Mouse (Mus musculus) CH12.LX (cell line): Measurements from ENCODE around the gene Camkk1. TPM values are rescaled to one million over a fixed set of nuclear protein-coding genes. Genes with fewer than 3 reads are reported as not detected.

Source experiments
- DNase-seq: peaks from one replicate; pipeline ENCODE4 v3.0.0-alpha.2; 2013; ENCODE audit errors: extremely low read depth
- H3K27ac ChIP-seq: 2 replicates; pipeline ENCODE4 v1.5.1; 2012; ENCODE audit warnings: low read depth, mild to moderate bottlenecking, control low read depth, moderate library complexity; ENCODE audit not compliant: insufficient read depth
- H3K27me3 ChIP-seq: replicated peaks from 2 replicates; pipeline ENCODE3; 2012; ENCODE audit warnings: inconsistent platforms
- H3K36me3 ChIP-seq, 2 experiments: replicated peaks in 1 of 2; 2 replicates each; pipeline versions ENCODE3 to v1.6.1; 2012; ENCODE audit warnings: inconsistent platforms in 1 of 2, low read length in 1 of 2, mild to moderate bottlenecking in 1 of 2, mixed read lengths in 1 of 2, moderate library complexity in 1 of 2; ENCODE audit not compliant: control insufficient read depth in 1 of 2, insufficient read depth in 1 of 2
- H3K4me1 ChIP-seq, 2 experiments: 2 replicates each; pipeline ENCODE4 v1.6.1; 2012; ENCODE audit warnings: inconsistent platforms in 1 of 2, moderate library complexity in 1 of 2; ENCODE audit not compliant: insufficient read depth in 2 of 2, control insufficient read depth in 1 of 2
- H3K4me2 ChIP-seq: 2 replicates; pipeline ENCODE4 v1.6.1; 2012; ENCODE audit warnings: low read depth, mild to moderate bottlenecking, control low read depth; ENCODE audit not compliant: poor library complexity, insufficient read depth, severe bottlenecking
- H3K4me3 ChIP-seq, 3 experiments: fragments of 150-350 bp in 1 of 3; sonication (generic) in 1 of 3; replicated peaks in 1 of 3; 2 replicates each; pipeline versions ENCODE3 to v1.5.1; 2011 to 2012; ENCODE audit warnings: low read depth in 2 of 3, low read length in 2 of 3, mild to moderate bottlenecking in 2 of 3, moderate library complexity in 2 of 3, control low read depth in 1 of 3, improper control_type of control experiment in 1 of 3, inconsistent platforms in 1 of 3, mixed read lengths in 1 of 3; ENCODE audit not compliant: poor library complexity in 1 of 3
- H3K79me2 ChIP-seq: replicated peaks from 2 replicates; pipeline ENCODE4 v1.6.1; 2012; ENCODE audit warnings: mild to moderate bottlenecking, moderate library complexity; ENCODE audit not compliant: control insufficient read depth, poor library complexity, insufficient read depth, severe bottlenecking; ENCODE audit errors: extremely low read depth
- H3K9ac ChIP-seq: 2 replicates; pipeline ENCODE4 v1.6.1; 2012; ENCODE audit warnings: low read depth, mild to moderate bottlenecking, control low read depth, moderate library complexity; ENCODE audit not compliant: insufficient read depth
- H3K9me3 ChIP-seq: replicated peaks from 2 replicates; pipeline ENCODE3; 2012; ENCODE audit warnings: low read length, inconsistent platforms, mixed read lengths
- BHLHE40 ChIP-seq: IDR thresholded peaks from 2 replicates; pipeline ENCODE4 v1.6.1; 2011; ENCODE audit warnings: mild to moderate bottlenecking, low read depth, low read length, improper control_type of control experiment
- CHD1 ChIP-seq: IDR thresholded peaks from 2 replicates; pipeline ENCODE4 v1.6.1; 2012; ENCODE audit warnings: low read depth, low read length, improper control_type of control experiment, inconsistent platforms
- CTCF ChIP-seq, 2 experiments: IDR thresholded peaks in 1 of 2; conservative IDR thresholded peaks in 1 of 2; 2 replicates each; pipeline ENCODE4 v1.5.1; 2011 to 2012; ENCODE audit warnings: low read depth in 2 of 2, low read length in 2 of 2, improper control_type of control experiment in 1 of 2, inconsistent platforms in 1 of 2, mild to moderate bottlenecking in 1 of 2, moderate library complexity in 1 of 2
- E2F4 ChIP-seq: IDR thresholded peaks from 2 replicates; pipeline ENCODE4 v1.6.1; 2011; ENCODE audit warnings: low read depth, low read length, improper control_type of control experiment; ENCODE audit not compliant: insufficient replicate concordance
- ELF1 ChIP-seq: IDR thresholded peaks from 2 replicates; pipeline ENCODE4 v1.6.1; 2014; ENCODE audit warnings: low read depth, mild to moderate bottlenecking, inconsistent platforms, low read length, improper control_type of control experiment
- GABPA ChIP-seq: IDR thresholded peaks from 2 replicates; pipeline ENCODE4 v1.6.1; 2012; ENCODE audit warnings: low read depth, low read length, improper control_type of control experiment, inconsistent platforms; ENCODE audit not compliant: insufficient replicate concordance
- KAT2A ChIP-seq: IDR thresholded peaks from 2 replicates; pipeline ENCODE4 v1.6.1; 2012; ENCODE audit warnings: low read length, improper control_type of control experiment, inconsistent platforms; ENCODE audit not compliant: insufficient replicate concordance
- MAX ChIP-seq: IDR thresholded peaks from 2 replicates; pipeline ENCODE4 v1.6.1; 2011; ENCODE audit warnings: low read length, improper control_type of control experiment
- MAZ ChIP-seq: IDR thresholded peaks from 2 replicates; pipeline ENCODE4 v1.6.1; 2012; ENCODE audit warnings: low read depth, mild to moderate bottlenecking, inconsistent platforms, low read length, improper control_type of control experiment, moderate library complexity
- MXI1 ChIP-seq: IDR thresholded peaks from 2 replicates; pipeline ENCODE4 v1.6.1; 2011; ENCODE audit warnings: mild to moderate bottlenecking, low read depth, low read length, improper control_type of control experiment
- MYC ChIP-seq: IDR thresholded peaks from 2 replicates; pipeline ENCODE4 v1.6.1; 2011; ENCODE audit warnings: low read depth, mild to moderate bottlenecking, improper control_type of control experiment, low read length
- NELFE ChIP-seq: IDR thresholded peaks from 2 replicates; pipeline ENCODE4 v1.6.1; 2011; ENCODE audit warnings: low read depth, low read length, improper control_type of control experiment
- POLR2A ChIP-seq: IDR thresholded peaks from 2 replicates; pipeline ENCODE4 v1.6.1; 2011; ENCODE audit warnings: low read depth, mild to moderate bottlenecking, improper control_type of control experiment, low read length
- SIN3A ChIP-seq: IDR thresholded peaks from 2 replicates; pipeline ENCODE4 v1.6.1; 2012; ENCODE audit warnings: low read length, improper control_type of control experiment, inconsistent platforms
- SMC3 ChIP-seq: IDR thresholded peaks from 2 replicates; pipeline ENCODE4 v1.6.1; 2011; ENCODE audit warnings: low read depth, low read length, improper control_type of control experiment
- TCF12 ChIP-seq: IDR thresholded peaks from 2 replicates; pipeline ENCODE4 v1.6.1; 2014; ENCODE audit warnings: low read depth, mild to moderate bottlenecking, inconsistent platforms, low read length, improper control_type of control experiment
- UBTF ChIP-seq: IDR thresholded peaks from 2 replicates; pipeline ENCODE4 v1.6.1; 2012; ENCODE audit warnings: low read depth, mild to moderate bottlenecking, inconsistent platforms, low read length, improper control_type of control experiment, moderate library complexity
- ZKSCAN1 ChIP-seq: IDR thresholded peaks from 2 replicates; pipeline ENCODE4 v1.6.1; 2012; ENCODE audit warnings: low read depth, inconsistent platforms, low read length, improper control_type of control experiment, borderline replicate concordance
- ZMIZ1 ChIP-seq: IDR thresholded peaks from 2 replicates; pipeline ENCODE4 v1.6.1; 2012; ENCODE audit warnings: low read depth, mild to moderate bottlenecking, inconsistent platforms, low read length, improper control_type of control experiment
- ZNF384 ChIP-seq: IDR thresholded peaks from 2 replicates; pipeline ENCODE4 v1.6.1; 2012; ENCODE audit warnings: low read depth, low read length, improper control_type of control experiment, inconsistent platforms
- dilution Hi-C: fragments of 300-500 bp; cut with MboI; formaldehyde crosslinking; loops from 2 replicates; pipeline ENCODE4 v1.14.3; 2020; ENCODE audit warnings: low sequenced_read_pairs; ENCODE audit not compliant: extremely low pct_unique_long_range_greater_than_20kb, extremely low pct_ligation_motif_present
- in situ Hi-C: fragments of 300-500 bp; cut with MboI; formaldehyde crosslinking; loops from 3 replicates; pipeline ENCODE4 v1.14.3; 2019; ENCODE audit warnings: low sequenced_read_pairs, low pct_ligation_motif_present, low pct_unique_long_range_greater_than_20kb, mixed read lengths
- polyA plus RNA-seq: library from polyadenylated mRNA; unstranded; fragments of >175 nt; gene quantifications from 2 replicates; pipeline ENCODE4 v1.2.1, GENCODE M21; 2012; ENCODE audit warnings: low read depth; ENCODE audit not compliant: insufficient read length
- total RNA-seq, 2 experiments: library from RNA; depleted of rRNA; stranded (reverse); fragments of 300-350 nt in 1 of 2; fragments of >200 nt in 1 of 2; gene quantifications; 2 replicates each; pipeline ENCODE4 v1.2.3; 2012 to 2014

Camkk1 gene
- total and polyA plus RNA-seq, 3 experiments: 5.0 to 9.1 (median 5.1) TPM

GRCm38 (mm10) chr11:73080306-73080705 is 61.5 kb downstream of the Camkk1 start:
- Histone ChIP-seq H3K4me2 (no peak overlapping the region), H3K79me2 (no peaks in the 10 kb centered on the region), H3K9ac (no peak overlapping the region), H3K4me3 (no peak overlapping the region), H3K27me3 (no peaks in the 10 kb centered on the region), H3K36me3 (peaks cover 51 to 83% of the 10 kb centered on the region in 2 experiments), H3K27ac (no peak overlapping the region), H3K9me3 (no peaks in the 10 kb centered on the region), H3K4me1 (peaks cover 0 to 32% of the 10 kb centered on the region in 2 experiments; a peak in 2 of 4 replicates)
- dilution Hi-C loops: no loop called here
- no peak for TF ChIP-seq ZKSCAN1
- in situ Hi-C loops: no loop called here
- DNase-seq: no peak

DNA sequence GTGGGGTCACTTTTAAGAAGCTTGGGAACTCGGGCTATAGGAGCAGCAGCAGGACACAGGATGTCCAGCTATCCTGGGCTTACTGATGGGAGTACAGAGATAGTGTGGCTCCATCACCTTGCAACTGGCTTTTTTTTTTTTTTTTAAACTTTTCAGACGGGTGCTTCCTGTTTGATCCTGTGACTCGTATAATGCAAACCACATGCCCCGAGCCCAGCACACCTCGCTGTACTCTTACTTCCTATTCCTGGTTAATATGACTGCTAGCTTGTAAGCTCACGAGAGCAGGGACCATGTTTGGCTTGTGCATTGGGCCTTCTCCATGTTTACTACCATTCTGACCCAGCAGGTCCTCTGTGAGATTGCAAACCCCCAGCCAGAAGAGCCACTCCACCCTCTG is 65.5 kb downstream of the Camkk1 start:
- H3K36me3 ChIP-seq: peaks cover 21 to 56% of the 10 kb centered on the region in 2 experiments
- H3K4me1 ChIP-seq: peaks cover 0 to 32% of the 10 kb centered on the region in 2 experiments; a peak in 2 of 4 replicates
- in situ Hi-C loops (no loop called here), dilution Hi-C loops (no loop called here)
- no peak overlapping the region for H3K27ac ChIP-seq
- H3K9me3 ChIP-seq: no peaks in the 10 kb centered on the region
- no peaks in the 10 kb centered on the region for H3K27me3 ChIP-seq
- H3K4me2 ChIP-seq: no peak overlapping the region
- no peaks in the 10 kb centered on the region for H3K79me2 ChIP-seq
- TF ChIP-seq NELFE (no peak), CTCF (conservative IDR thresholded peaks at IDR 0.05 in 1 of 2, IDR thresholded peaks at IDR 0.05 in 1 of 2; ENCODE audit: low read depth in 2 of 2, low read length in 2 of 2) (no peak), BHLHE40 (peak; percentile 80), UBTF (no peak), SMC3 (no peak), GABPA (no peak), ELF1 (peak; percentile 65), SIN3A (no peak), KAT2A (no peak), MXI1 (no peak), POLR2A (no peak), MAZ (no peak), E2F4 (no peak), CHD1 (no peak), MYC (peak; percentile 55; the same call in 1 of the 2 replicates), MAX (peak; percentile 41; the same call in 1 of the 2 replicates), TCF12 (0 out of 2 replicates have a peak, but pooled peaks have one; percentile 11), ZMIZ1 (no peak), ZKSCAN1 (no peak), ZNF384 (peak; percentile 92)
- no peak overlapping the region for H3K4me3 ChIP-seq
- DNase-seq: peak; percentile 79
- no peak overlapping the region for H3K9ac ChIP-seq
